Mouse (Mus musculus): Measurements from ENCODE around the gene Cela3a.
"Not testable (repeated sequence)": the region's sequence is repeated elsewhere in the genome, so short reads cannot be mapped to it uniquely, and the experiment has no call there.

Gene Cela3a

DNA sequence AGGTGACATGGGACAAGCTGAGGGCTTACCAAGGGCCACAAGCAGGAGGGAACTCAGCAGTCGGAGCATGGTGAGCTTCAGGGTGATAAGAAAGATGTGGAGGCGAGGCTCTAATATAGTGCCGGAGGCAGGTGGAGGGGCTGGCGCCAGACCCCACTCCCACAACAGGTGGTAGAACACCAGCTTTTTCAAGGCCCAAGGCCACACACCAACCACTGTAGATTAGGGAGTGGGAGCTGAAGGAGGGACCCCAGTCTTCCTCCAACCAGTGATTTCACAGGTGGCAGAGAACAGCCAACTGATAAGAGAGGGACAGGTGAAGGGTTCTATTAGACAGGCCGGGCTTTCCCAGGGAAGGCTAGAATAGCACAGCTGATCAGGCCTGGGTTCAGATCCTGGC, at the start of gene Cela3a:
Gene Cela3a (minus strand): TSS at position 101 of the 400 bp plus-strand sequence.
- no peak for DNase-seq

DNA sequence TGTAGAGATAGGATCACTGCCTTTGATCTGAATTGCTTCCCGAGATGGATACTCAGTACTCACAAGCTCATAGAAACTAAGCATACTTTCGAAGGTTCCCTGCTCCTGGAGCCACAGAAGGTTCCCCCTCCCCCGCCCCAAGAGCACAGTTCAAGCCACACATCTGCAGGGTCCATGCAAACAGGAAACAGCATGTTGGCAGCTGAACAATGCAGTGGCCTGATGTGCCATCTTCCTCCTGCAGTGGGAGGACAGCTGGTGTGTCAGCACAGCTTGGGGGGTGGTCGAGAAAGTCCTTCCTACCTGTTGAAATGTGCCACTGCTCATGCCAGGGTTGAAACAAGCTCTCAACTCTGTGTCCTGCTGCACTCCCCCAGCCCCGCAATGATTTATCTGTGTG, 49.3 kb upstream of the Cela3a start:
- no peak for DNase-seq

GRCm38 (mm10) chr4:137458310-137458709, 48.7 kb upstream of the Cela3a start:
- DNase-seq, result no peak

DNA sequence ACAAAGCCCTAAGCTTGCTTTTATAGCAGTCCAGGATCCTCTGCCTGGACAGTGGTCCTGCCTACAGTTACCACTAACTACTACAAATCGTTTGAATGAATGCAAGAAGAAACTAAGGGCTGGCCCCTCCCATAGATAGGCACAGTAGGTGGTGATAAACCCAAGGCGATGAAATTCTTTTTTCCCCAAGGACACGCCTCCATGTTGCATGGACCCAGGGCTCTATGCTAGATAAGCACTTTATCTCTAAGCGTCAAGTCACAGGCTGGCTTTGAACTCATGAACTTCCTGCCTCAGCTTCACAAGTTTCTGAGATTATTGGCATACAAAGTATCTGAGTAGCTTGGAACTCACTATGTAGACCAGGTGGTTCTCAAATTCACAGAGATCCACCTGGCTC, 47.7 kb upstream of the Cela3a start:
- no peak for DNase-seq

- DNase-seq, result no peak
Observed at GRCm38 (mm10) chr4:137456581-137456980, 47.0 kb upstream of the Cela3a start.

- no peak for DNase-seq
Observed at GRCm38 (mm10) chr4:137454582-137454981, 45.0 kb upstream of the Cela3a start.

- DNase-seq, result no peak
Observed at GRCm38 (mm10) chr4:137453234-137453767, 43.7 kb upstream of the Cela3a start, which contains the start of gene 1700013G24Rik. TSS of gene 1700013G24Rik (plus strand) at chr4:137453284.

- DNase-seq, result no peak
Observed at GRCm38 (mm10) chr4:137452190-137452589, 42.6 kb upstream of the Cela3a start.

DNA sequence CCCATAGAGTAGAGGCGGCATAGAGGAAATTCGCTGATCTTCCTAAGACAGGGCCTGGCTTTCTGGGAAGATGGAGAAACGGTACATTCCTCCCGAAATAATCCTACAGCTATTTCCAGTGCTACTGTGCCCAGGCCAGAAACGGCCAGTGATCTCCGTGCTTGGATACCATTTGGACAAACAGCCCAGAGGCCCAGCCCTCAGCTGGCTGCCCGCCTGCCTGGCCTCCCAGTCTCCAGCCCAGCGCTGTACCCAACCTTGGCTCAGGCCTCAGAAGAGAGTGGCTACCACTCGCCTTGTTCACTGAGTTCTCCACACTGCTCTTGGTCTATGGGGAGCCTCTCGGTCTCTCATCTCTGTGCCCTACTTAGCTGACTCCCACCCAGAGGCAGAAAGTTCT, 40.1 kb upstream of the Cela3a start:
- DNase-seq, result no peak

GRCm38 (mm10) chr4:137449132-137449531, 39.5 kb upstream of the Cela3a start:
- DNase-seq, result no peak

- no peak for DNase-seq
Observed at GRCm38 (mm10) chr4:137448641-137449040, 39.0 kb upstream of the Cela3a start.

GRCm38 (mm10) chr4:137448197-137448596, 38.6 kb upstream of the Cela3a start:
- DNase-seq, result peak; percentile 46 to 54

DNA sequence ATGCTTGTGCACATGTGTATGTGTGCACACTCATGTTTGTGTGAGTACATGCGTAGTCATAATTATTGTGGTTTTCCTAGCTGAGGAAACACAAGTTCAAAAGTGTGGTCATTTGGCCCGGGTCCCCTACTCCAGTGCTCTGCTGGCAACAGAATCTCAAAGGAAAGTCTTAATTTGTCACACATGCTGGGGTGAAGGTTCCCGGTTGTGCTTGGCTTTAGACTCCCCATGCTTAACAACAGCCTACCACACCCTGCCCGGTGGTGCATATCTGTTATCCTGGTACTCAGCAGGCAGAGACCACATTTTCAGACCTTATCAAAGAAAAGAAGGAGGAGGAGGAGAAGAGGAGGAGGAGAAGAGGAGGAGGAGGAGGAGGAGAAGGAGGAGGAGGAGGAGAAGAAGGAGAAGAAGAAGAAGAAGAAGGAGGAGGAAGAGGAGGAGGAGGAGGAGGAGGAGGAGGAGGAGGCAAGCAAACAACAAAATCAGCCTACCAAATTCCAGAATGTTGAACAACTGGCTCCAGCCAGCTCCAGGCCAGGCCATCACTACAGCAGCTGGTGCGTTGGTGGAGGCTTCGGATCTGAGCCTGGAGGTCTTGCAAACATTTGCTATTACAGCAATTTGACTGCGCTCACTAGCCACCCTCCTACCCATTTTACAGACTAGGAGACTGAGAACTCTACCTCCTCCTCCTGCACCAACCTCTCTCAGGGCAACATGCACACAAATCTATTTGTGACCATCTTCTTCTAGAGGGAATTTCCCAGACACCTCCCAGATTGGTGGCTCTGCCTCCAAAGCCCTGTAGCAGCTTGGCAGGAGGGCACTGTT, 38.0 kb upstream of the Cela3a start:
- peak in 1 of 2 experiments; percentile 38 for DNase-seq

- no peak for DNase-seq
Observed at GRCm38 (mm10) chr4:137445881-137446280, 36.3 kb upstream of the Cela3a start.

DNA sequence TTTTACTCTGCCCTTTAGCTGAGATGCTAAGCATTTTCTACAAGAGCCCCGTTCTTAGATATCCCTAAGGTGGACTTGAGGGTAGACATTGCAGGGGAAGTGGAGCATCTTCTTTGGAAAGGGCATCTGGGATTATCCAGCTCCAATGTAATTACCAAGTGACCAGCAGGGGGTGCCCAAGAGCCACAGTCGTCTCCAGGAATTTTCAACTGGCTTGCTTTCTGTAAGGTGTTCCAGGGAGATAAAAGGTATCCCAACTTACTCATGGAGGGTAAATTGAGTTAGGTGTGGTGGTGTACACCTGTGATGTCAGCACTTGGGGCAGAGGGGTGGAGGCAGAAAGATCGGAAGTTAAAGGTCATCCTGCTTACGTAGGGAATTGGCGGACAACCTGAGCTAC, 34.0 kb upstream of the Cela3a start:
- peak; percentile 58 to 88 for DNase-seq

- no peak for DNase-seq
Observed at GRCm38 (mm10) chr4:137441332-137441731, 31.7 kb upstream of the Cela3a start.

- DNase-seq, result no peak
Observed at GRCm38 (mm10) chr4:137438842-137439241, 29.3 kb upstream of the Cela3a start.

DNA sequence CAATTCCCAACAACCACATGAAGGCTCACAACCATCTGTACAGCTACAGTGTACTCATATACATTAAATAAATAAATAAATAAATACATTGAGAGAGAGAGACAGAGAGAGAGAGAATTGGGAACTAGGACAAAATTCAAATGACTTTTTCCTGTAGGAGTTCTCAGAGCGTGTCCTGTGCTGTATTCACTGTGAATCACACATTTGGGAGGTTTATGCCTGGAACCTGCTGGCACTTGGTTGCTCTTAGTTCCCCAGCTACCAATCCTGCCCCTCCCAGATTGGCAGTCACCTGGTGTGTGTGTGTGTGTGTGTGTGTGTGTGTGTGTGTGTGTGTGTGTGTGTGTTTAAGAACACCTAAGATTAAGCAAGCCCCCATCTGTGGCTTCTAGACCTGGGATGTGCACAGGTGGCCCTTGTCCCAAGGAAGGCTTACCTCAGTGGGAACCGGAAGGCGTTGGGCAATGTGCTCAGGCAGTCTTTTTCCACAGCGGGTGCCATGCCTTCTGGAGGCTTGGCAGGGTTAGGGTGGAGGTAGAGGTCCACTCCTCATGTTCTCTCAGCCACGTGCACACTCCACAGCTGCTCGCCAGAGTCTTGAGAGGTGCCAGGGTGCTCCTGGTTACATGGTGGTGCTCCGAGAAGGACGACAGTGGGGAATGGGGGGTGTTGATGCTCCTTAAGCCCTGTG, 27.5 kb upstream of the Cela3a start:
- DNase-seq, result no peak

DNA sequence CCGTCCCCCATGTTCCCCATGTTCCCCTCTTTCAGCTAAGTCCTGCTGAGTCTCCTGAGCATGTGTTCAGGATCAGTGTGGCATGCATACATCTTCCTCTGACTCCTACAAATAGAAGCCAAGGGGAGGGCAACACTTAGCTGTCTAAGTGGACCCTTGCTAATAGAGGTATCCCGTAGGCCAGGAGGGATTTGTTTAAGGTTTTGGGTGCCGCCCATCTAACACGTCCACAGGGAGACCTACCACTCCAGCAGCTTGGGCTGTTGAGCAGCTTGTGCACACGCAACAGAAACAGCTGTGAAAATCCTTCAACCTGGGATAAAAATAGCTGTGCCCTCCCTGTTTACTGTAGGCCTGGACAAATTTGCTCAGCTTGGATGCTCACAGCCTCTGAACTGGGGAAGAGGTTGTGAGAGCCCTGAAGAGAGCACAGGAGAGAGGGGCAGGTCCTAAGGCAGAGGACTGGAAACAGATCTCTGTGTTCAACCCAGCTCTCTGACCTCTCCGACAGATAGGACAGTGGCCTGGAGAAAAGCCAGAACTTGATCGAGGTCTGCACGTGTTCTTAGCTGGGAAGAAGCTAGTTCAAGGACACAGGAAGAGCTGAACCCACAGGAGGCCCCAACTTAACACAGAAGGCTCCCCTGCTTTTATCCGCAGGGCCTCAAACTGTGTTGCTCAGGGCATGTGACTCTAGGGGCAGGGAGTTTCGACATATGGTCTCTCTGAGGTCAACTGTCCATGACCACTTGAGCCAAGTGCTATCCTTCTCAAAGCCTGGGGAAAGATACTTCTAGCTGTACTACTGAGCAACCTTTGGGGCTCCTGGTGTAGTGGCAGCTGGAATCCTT, 23.3 kb upstream of the Cela3a start:
- DNase-seq, result not testable (repeated sequence)

DNA sequence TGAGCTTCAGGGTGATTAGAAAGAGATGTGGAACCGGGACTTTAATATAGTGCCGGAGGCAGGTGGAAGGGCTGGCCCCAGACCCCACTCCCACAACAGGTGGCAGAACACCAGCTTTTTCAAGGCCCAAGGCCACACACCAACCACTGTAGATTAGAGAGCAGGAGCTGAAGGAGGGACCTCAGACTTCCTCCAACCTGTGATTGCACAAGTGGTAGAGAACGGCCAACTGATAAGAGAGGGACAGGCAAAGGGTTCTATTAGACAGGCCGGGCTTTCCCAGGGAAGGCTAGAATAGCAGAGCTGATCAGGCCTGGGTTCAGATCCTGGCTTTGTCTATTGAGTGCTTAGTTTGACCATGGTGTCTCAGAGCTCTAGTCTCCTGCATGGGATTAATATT, 20.9 kb upstream of the Cela3a start, which contains the start of gene Cela3b:
Gene Cela3b (minus strand): TSS at position 39 of the 400 bp plus-strand sequence.
- no peak for DNase-seq

- no peak for DNase-seq
Observed at GRCm38 (mm10) chr4:137417712-137418564, 8.3 kb upstream of the Cela3a start.

- DNase-seq, result peak; percentile 67 to 68
Observed at GRCm38 (mm10) chr4:137414936-137415335, 5.3 kb upstream of the Cela3a start.

Measured in kidney, postnatal 25 days (tissue).